Mouse (Mus musculus) heart, postnatal 10 days (tissue): ENCODE measurements around the gene Plce1. TPM values are rescaled to one million over a fixed set of nuclear protein-coding genes. Genes with fewer than 3 reads are reported as not detected.
"Not testable (repeated sequence)": the region's sequence is repeated elsewhere in the genome, so short reads cannot be mapped to it uniquely, and the experiment has no call there.

Experiments used
- DNase-seq, 2 experiments: peaks; one replicate each; pipeline ENCODE4 v3.0.0; 2021
- intact Hi-C: fragments of 180-260 bp; cut with DNase I; formaldehyde crosslinking; loops from one replicate; pipeline ENCODE4 v1.15.1; 2025
- total RNA-seq, 2 experiments: library from RNA; stranded (reverse); gene quantifications; 2 replicates each; pipeline ENCODE4 v1.2.3; 2021

Gene Plce1
- total RNA-seq, 2 experiments from 2014 or later, result 30.4 to 35.3 TPM

DNA sequence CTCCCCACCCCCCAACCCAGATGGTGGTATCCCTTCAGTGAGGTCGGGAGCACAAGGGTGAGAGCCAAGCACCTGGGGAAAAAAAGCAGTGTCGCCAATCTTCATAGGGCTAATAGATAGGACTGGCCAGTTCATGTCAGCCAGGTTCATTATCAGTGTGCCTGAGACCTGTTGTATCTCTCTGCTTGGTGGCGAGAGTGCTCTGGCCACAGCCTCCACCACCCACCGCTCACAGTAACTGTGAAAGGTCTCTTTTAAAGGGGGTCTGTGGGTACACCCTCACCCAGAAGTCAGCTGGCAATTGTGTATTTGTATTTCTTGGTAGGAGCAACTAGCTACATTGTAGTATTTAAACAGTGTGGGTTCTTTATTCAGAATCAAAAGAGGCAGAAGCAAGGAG is 6.6 kb downstream of the Plce1 start:
- intact Hi-C loops, result no loop called here
- no peak for DNase-seq

DNA sequence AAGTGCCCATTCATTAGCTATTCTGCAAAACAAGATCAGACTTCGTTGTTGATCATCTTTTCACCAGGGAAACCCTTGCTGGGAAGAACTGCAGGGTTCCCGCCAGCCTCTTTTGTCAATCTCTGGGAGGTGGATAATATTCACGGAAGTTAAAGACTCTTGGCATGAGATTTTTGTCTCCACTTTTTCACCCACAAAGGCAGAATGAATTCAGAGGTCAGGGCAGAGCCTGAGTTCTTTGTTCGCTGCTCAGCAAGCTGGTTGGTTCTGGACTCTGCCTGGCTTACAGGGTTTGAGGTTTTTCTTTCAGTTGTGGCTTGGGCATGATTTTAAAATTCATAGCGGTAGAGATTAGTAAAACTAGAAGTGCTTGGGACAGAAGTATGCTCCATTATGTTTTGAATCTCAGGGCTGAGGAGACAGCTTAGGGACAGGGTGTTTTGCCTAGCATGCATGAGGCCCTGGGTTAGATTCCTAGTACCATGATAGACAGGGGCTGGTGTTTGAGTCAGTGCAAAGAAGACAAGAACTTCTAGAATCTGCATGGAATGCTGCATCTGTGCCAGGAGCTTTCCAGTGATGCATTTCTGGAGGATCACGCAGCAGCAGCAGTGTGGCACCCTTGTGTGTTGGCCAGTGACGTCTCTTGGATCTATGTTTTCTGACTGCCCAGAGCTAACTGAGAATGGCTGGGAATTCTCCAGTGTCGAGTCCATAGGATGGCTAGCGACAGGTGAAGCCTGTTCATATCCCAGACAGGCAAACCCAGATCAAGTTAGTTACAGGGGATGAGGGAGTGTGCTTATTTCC is 7.4 kb downstream of the Plce1 start:
- intact Hi-C loops, result no loop called here
- DNase-seq, result no peak

DNA sequence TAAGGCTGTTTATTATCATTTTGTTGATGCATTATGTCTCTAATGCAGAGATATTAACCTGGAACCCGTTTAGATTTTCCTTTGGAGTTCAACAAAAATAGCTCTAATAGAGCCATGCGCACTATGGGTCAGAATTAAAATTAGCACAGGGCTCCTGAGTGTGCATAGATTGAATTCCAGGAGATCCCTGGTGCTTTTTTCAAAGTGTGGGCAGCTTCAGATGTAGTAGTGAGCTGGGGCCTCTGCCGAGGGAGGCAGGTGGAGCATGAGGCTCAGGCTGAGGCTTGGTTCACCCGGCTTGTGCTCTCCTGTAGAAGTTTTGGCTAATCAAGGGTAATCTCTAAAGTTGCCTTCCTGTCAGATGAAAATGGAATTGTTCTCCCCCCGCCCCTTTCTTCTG is 17.3 kb downstream of the Plce1 start:
- intact Hi-C loops, result no loop called here
- no peak for DNase-seq

DNA sequence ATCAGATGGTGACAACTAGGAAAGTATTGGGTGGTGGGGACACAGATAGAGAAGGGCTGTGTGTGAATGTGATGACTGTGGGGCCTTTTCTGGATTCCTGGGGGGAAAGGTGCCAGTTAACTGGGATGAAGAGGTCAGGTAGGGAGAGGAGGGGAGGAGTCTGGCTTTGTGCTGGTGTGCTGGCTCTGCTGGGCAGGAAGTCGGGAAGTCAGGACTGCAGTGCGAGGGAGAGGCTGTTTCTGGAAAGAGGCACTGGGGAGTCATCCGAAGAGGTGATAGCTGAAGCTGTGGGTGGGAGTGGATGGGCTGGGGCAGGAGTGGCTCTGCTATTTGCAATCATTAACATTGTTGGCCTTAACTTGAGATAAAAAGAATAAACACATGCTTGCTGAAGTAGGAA is 23.7 kb downstream of the Plce1 start:
- intact Hi-C loops, result no loop called here
- DNase-seq, result peak; percentile 57 to 64

DNA sequence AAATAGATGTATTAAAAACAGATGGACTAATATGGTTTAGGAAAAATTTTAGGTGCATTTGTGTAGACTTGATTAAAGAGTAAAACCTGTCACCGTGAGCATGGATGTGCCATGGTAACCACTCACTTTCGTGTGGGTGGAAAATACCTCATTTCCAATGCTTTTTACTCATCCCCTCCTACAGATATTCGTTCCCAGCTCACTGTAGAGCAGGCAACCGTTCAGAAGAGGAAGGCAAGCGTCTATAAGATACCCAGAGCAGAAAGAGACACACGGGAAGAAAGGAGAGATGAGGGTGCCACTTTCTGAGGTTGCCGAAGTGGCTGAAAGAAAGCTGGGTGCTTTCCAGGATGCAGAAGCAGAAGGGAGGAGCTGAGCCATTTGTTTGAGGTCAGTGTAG is 25.2 kb downstream of the Plce1 start:
- DNase-seq, result no peak
- intact Hi-C loops, result no loop called here

DNA sequence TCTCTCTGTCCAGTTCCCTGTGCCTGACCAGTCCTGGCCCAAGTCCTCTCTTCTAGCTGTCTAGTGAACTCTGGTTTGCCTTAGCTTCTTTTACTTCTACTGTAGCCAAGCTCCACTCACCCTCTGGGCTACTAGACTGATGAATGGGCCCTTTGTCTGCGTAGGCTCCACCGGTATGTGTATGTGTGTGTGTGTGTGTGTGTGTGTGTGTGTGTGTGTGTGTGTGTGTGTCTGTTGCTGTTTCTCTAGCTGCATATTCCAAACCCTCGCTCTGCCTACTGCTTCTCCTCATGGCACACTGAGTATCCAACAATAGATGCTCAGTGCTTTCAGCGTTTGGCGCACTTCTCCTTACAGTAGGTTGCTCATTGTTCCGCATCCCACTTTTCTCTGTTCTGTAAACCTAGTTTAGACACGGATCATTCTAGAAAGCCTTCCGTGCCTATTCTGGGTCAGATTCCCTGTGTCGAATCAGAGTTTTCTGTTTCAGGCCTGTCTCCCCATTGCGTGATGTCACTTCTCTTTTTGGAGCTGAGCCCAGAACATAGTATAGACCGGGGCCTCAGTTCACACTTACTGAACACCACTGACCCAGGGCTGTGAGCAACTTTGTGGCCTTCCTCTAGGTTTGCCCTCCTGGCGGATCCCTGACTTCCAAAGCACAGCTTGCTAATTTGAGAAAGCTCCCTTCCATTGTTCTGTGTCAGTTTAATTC is 26.5 kb downstream of the Plce1 start:
- DNase-seq, result no peak
- intact Hi-C loops, result no loop called here

DNA sequence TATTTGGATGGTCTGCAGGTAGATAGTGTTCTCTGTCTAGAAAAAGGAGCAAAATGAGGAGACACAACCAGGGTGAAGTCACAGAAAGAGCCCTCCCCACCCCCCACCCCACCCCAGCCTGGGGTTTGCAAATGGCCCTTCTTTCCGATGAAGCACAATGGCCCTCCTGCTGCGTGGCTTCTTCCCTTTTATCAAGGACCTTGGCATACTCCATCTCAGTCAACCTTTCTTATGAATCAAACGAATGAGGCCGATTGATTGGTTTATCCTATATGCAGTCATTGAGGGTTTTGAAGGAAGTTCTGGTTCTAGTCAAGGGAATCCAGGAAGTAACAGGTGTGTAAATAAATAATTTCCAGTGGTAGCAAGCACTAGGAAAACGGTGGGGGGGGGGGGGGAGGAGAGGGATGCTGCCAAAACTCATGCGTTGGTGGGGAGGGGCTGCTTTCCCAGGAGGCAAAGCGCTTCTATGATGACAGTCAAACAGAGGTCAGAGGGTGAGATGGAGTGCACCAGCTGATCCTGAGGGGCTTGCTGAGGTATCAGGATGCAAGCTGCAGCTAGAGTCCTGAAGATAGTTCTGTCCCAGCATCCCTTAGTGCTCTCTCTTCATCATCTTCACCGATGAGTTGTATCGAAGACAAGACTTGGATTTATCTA is 27.2 kb downstream of the Plce1 start:
- DNase-seq, result no peak
- intact Hi-C loops, result no loop called here

DNA sequence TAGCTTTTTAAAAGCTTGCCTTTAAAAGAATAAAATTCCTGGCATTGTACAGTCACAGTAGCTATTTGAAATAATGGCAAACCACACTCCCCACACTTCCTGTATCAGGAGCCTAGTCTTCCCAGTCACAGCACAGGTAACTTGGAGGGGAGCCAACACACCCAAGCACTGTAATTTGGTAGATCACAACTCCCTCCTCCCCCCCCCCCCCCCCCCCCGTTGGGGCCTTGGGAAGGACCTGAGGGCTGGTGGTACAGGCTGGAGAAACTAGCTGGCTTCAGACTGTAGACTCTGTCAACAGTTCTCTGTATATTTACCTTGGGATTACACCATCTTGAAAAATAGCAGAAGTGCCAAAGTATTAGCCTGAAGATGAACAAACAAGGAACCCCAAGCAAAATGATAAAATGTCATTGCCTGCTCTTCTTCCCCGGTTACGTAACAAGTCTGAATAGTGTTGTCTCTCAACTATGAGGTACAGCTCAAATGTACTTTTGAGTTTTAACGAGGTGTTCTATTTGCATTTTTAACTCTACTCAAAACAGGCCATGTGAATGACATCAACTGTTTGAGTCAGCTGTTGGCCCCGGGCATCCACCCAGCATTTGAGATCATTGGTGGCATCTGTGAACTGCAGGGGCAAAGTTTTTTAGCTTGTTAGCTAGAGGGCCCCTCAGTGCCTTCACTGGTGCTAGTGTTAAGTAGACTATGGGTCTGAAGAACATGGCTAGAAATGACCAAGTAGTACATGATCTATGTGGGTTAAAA is 33.7 kb downstream of the Plce1 start:
- intact Hi-C loops, result no loop called here
- DNase-seq, result peak in 1 of 2 experiments; percentile 32

DNA sequence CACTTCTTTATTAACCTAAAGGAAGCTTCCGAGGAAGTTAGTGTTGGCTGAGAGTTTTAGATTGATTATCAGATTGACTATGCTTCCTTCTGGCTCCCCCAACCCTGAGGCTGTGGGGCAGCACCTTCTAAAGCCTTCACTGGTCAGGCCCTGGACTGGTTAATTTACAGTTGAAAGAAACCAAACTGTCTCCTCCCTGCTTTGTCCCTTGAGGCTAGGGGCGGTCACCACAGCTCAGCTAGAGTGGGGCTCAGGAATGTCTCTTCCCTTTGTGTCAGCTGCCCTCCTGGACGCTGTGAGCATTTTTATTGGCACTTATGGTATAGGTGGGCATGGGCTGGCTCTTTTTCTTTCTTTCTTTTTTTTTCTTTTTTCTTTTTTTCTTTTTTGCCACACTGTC is 45.9 kb downstream of the Plce1 start:
- no peak for DNase-seq
- intact Hi-C loops, result no loop called here

DNA sequence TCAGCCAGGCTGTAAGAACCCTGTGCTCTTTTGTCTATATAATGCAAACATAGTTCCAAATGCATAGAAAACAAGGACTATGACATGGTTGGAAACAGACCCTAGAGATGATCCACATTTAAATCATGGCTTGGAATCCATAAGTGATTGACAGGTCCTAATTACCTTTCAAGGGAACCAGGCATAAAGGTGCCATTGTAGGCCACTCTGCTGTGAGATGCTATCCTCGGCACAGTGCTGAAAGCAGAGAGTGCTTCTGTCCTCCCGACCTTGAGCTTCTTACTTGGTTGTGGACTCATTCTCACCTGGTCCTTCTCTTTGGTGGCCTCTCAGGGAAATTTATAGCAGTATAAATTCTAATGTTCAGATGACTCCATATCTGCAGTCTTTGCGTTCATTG is 46.6 kb downstream of the Plce1 start:
- no peak for DNase-seq
- intact Hi-C loops, result no loop called here

DNA sequence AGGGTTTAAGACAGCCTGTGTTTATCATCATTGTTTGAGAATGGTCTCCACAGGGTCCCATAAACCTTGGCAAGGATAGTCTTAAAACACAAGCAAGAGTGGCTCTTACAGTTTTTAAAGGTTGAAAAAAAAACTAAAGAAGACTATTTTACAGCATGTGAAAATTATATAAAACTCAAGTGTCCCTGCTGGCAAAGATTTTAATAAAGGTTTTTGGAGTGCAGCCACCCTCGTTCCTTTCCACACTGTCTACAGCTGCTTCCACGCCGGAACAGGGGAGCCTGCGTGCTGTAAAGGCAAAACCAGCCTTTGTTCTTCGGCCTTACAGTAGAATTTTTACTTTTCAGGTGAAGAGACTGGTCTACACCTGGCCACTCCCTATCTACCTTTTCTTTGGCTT is 52.3 kb downstream of the Plce1 start:
- DNase-seq, result peak; percentile 37 to 42

DNA sequence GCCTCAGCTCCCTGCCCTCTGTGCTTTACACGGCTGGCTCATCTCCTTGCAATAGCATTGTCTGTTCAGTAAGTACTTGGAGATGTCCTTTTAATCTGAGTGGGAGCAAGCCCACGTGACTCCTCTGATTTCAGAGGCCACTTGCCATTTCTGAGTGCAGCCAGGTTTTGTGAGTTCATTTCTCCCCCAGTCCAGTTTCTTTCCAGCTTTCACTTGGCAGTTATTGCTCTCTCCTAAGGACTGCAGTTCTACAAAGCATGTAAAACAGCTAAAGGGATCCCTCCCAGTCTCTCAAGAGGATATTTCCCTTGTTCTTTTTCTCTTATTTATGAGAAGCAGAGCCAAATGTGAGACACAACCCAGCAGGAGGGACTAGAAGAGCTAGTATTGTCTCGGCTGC is 58.4 kb downstream of the Plce1 start:
- intact Hi-C loops, result no loop called here
- peak; percentile 41 to 45 for DNase-seq

More for the DNA sequence above, 52.3 kb downstream of the Plce1 start:
- intact Hi-C loops, result loop anchor here (5.0 kb wide), 1 partner anchor 51 kb away; the partner anchor contains the start of gene Plce1

DNA sequence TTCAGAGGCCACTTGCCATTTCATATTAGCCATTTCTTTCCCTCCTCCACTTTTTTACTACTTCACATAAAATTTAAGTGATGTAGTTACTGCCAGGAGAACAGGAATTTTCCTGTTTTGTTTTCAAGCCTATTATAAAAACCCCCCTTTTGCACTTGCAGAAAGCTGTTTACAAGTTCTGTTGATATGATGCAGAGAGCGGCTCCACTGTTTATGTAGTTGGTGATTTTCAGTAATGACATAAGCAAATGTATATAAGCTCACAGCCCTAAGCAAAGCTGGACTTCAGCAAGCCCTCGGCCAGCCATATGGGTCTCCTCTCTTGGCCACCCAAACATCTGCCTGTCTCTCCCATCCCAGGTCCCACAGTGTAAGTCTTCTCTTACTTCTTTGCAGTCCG is 59.6 kb downstream of the Plce1 start:
- no peak for DNase-seq
- intact Hi-C loops, result no loop called here

DNA sequence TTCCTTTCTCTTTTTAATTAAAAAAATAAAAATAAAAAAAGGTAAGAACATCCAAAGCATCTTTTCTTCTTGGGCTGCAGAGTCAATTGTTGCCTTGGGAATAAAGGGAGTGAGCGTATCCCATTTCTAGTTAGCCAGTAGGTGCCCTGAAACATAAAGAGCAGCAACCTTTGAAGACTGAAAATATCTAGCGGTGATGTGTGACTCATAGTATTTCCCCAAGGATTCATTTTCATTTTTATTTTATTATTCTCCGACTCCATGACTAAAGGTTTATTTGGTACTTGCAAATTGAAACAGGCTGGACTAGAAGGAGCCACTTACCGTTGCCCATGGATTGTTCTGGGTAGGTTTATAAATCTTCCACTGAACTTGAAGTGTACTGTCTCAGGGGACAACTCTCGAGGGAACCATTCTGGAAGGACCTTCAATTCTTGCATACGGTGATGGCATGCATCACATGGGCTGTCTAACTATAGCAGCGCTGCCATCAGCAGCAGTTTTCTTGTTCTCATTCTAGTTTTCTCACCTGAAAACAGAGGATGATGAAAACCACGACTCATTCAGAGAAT is 68.7 kb downstream of the Plce1 start:
- DNase-seq, result no peak
- intact Hi-C loops, result no loop called here

DNA sequence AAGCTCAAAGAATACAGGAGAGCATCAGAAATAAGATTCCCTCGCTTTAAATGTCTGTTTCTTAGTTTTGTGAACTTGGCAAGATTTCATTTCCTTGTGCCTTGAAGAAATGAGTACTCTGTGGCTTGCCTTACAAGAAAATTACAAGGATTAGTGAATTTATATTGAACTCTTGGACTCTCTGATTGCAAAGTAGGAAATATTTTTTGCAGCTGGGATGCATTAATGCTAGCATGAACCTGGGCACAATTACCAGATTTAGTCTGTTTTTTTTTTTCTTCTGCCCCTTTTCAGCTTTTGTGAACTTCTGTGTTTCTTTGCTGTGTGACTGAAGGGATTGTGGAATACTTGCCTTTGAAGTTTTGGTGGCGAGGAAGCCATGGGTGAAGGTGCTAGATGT is 72.6 kb downstream of the Plce1 start:
- intact Hi-C loops, result no loop called here
- DNase-seq, result no peak

DNA sequence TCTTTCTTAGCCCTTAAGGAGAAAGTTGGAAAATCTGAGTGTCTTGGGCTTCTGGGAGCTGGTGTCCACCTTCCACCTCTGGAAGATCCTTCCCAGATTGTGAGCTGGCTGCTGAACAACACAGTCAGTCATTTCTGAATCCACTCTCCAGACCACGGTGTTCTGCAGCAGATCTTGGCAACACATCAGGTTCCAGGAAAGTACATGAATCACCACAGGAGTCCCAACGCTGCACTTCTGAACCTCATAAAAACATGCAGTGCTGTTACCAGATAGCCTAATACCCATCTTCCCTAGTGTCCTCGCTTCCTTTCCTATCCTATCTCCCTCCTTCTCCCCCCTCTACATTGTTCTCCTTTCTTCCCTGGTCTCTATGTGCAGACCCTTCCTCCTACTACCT is 74.5 kb downstream of the Plce1 start:
- peak in 1 of 2 experiments; percentile 27 for DNase-seq
- intact Hi-C loops, result no loop called here

DNA sequence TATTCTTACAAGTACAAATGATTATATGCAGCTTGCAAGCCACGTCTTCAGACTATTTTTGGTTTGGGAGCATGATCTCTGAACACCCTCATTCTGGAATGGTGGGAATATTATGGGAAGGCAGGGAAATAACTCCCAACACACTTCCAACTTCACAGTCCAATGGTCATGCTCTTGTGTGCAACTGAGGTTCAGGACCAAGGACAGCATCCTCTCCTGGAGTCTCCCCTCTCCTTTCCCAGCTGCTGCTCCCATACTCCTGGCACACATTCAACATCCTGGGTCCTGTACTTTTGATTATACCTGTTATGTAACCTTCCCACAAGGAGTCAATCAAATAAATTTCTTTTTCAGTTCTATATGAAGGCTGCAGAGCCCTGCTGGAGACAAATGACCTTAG is 77.9 kb downstream of the Plce1 start:
- intact Hi-C loops, result no loop called here
- peak; percentile 33 to 53 for DNase-seq

DNA sequence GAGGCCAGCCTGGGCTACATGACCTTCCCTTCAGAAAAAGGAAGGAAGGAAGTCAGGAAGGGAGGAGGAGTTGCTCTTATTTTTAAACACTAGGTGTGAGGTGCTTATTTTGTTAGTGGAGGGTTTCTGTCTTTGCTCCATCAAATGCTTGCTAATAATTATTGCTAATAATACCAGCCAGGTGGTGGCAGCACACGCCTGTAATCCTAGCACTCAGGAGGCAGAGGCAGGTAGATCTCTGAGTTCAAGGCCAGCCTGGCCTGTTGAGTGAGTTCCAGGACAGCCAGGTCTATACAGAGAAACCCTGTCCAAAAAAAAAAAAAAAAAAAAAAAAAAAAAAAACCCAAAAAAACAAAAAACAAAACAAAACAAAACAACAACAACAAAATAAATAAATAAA is 81.0 kb downstream of the Plce1 start:
- intact Hi-C loops, DNase-seq: not testable (repeated sequence)

DNA sequence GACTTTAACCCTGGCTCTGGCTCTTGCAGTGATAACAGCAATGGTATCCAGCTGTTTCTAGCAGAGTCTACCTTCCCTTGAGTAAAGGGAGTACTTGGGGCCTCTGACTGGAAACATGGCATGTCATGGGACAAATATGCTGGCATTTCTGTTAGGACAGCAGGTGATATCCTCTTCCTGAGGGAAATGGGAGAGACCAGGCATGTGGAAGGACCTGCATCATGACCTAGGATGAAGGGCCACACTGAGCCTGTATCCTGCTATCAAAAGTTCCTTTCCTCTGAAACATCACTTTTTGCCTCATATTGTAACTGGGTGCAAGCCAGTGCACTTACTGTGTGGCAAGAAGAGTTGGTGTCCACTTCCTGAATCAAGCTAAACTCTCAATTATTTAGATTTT is 85.2 kb downstream of the Plce1 start:
- intact Hi-C loops, result loop anchor here (2.0 to 5.0 kb wide), 2 partner anchors 141 to 209 kb away; no protein-coding TSS in a partner anchor
- no peak for DNase-seq

DNA sequence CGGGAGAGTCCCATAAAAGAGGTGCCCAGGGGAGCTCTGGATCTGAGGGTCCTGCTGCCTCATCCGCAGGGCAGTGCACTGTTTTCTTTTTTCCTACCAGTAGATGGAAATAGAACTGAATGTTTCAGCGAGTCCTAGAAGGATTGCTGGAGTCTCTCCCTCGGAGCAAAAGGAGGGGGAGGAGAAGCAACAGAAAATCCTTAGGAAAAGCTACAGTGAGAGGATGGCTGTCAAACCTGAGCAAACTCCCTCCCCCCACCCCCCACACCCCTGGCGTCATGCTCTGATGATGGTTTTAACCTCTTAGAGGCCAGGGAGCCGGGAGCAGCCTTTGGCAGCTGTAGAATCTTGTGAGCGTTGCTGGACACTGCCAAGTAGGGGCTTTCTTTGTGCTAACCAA is 85.8 kb downstream of the Plce1 start:
- peak; percentile 35 to 39 for DNase-seq

More for the DNA sequence above, 85.8 kb downstream of the Plce1 start:
- intact Hi-C loops, result loop anchor here (2.0 to 5.0 kb wide), 2 partner anchors 141 to 208 kb away; no protein-coding TSS in a partner anchor
